Mouse (Mus musculus): Measurements from ENCODE around the gene Asic2. TPM values are rescaled to one million over a fixed set of nuclear protein-coding genes. Genes with fewer than 3 reads are reported as not detected.

The Asic2 gene
- 3.1 and 3.5 TPM in 2 replicates for polyA plus RNA-seq (2016; fragmentation: Nextera tagmentation; extraction: Ambion mirVana)

DNA sequence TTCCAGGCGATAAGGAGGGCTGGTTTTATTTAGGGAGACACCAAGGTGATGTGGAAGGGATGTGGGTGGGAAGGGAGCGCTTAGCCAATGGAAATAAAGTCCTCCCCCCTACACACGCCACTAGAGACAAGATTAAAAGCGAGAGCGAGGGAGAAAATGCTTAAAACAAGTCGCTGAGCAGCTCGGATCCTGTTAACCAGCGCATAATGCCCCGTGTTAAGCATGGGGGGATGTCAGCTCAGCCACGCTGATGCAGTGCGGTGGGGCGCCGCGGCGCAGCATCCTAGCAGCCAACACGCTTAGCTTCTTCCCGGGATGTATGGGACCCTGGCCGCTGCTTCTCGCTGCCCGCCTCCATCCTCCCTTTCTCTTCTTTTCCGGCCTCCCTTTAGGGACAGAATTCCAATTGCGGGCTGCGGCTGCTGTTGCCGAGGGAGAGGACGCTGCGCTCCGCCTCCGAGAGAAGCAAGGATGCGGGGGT lies at the start of gene Asic2:
Asic2 (minus strand) TSS at position 57 of the 481 bp plus-strand sequence.
- no peaks in the 10 kb centered on the region for H3K9me3 ChIP-seq
- WGBS: 2% methylated on average over 29 of the region's 29 CpGs
- H3K27me3 ChIP-seq: peaks cover 46% of the 10 kb centered on the region
- H3K36me3 ChIP-seq: no peaks in the 10 kb centered on the region
- H3K9ac ChIP-seq (replicated peaks): peak within 1 kb of the TSS; percentile 62
- peak within 1 kb of the TSS; percentile 38 for H3K4me3 ChIP-seq
- peak within 1 kb of the TSS; percentile 60 for H3K4me2 ChIP-seq (replicated peaks)
- H3K27ac ChIP-seq (replicated peaks): 0 out of 2 replicates have a peak within 1 kb of the TSS, but pooled peaks have one; percentile 30
- H3K4me1 ChIP-seq: peaks cover 42% of the 10 kb centered on the region
- ATAC-seq (ENCODE audit: low FRiP score, low read depth): no peak

GRCm38 (mm10) chr11:82016181-82016780 lies 48.0 kb upstream of the Asic2 start:
- ATAC-seq (ENCODE audit: low FRiP score, low read depth): no peak
- Histone ChIP-seq H3K36me3 (no peaks in the 10 kb centered on the region), H3K27ac (replicated peaks) (no peak overlapping the region), H3K4me1 (no peaks in the 10 kb centered on the region; the same call in 1 of the 2 replicates), H3K27me3 (no peaks in the 10 kb centered on the region), H3K9ac (replicated peaks) (no peak overlapping the region), H3K4me3 (no peak overlapping the region), H3K4me2 (replicated peaks) (no peak overlapping the region), H3K9me3 (no peaks in the 10 kb centered on the region)
- 86% methylated on average over 3 of the region's 3 CpGs for WGBS

DNA sequence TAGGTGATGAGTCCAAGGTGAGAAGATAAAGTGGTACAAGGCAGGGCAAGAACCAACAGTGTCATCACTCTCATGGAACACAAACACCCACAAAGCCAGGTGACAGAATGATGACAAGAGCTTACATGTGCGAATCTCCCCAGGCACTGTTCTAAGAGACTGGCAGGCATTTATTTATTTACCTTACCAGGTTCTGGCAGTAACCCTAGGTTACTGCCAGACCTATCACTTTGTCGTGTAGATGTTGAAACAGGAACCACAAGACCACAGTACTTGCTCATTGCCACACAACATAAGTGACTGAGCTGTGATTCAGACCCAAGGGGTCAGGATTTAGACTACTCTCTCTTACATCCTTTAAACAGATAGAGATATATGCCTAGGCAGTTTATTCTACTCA lies 46.8 kb upstream of the Asic2 start:
- no peaks in the 10 kb centered on the region for H3K36me3 ChIP-seq
- no peak for ATAC-seq (ENCODE audit: low FRiP score, low read depth)
- H3K27ac ChIP-seq (replicated peaks): no peak overlapping the region
- WGBS: 76% methylated on average over 2 of the region's 2 CpGs
- H3K9me3 ChIP-seq: no peaks in the 10 kb centered on the region
- H3K4me2 ChIP-seq (replicated peaks): no peak overlapping the region
- no peak overlapping the region for H3K9ac ChIP-seq (replicated peaks)
- no peaks in the 10 kb centered on the region for H3K27me3 ChIP-seq
- no peak overlapping the region for H3K4me3 ChIP-seq
- H3K4me1 ChIP-seq: no peaks in the 10 kb centered on the region

GRCm38 (mm10) chr11:82013756-82014155 lies 45.5 kb upstream of the Asic2 start:
- no peak overlapping the region for H3K9ac ChIP-seq (replicated peaks)
- no peaks in the 10 kb centered on the region for H3K36me3 ChIP-seq
- no peaks in the 10 kb centered on the region for H3K27me3 ChIP-seq
- no peak overlapping the region for H3K27ac ChIP-seq (replicated peaks)
- H3K4me1 ChIP-seq: no peaks in the 10 kb centered on the region
- no peaks in the 10 kb centered on the region for H3K9me3 ChIP-seq
- ATAC-seq (ENCODE audit: low FRiP score, low read depth): no peak
- no peak overlapping the region for H3K4me3 ChIP-seq
- H3K4me2 ChIP-seq (replicated peaks): no peak overlapping the region
- 77% methylated on average over 1 of the region's 1 CpGs for WGBS

GRCm38 (mm10) chr11:82011411-82012193 lies 43.3 kb upstream of the Asic2 start:
- Histone ChIP-seq H3K9me3 (no peaks in the 10 kb centered on the region), H3K4me1 (no peaks in the 10 kb centered on the region), H3K9ac (replicated peaks) (no peak overlapping the region), H3K4me3 (no peak overlapping the region), H3K36me3 (no peaks in the 10 kb centered on the region), H3K4me2 (replicated peaks) (no peak overlapping the region), H3K27ac (replicated peaks) (no peak overlapping the region), H3K27me3 (no peaks in the 10 kb centered on the region)
- ATAC-seq (ENCODE audit: low FRiP score, low read depth): no peak
- 70% methylated on average over 8 of the region's 8 CpGs for WGBS

- no peak overlapping the region for H3K4me3 ChIP-seq
- WGBS: 88% methylated on average over 3 of the region's 3 CpGs
- H3K36me3 ChIP-seq: no peaks in the 10 kb centered on the region
- no peak overlapping the region for H3K27ac ChIP-seq (replicated peaks)
- no peak overlapping the region for H3K9ac ChIP-seq (replicated peaks)
- ATAC-seq (ENCODE audit: low FRiP score, low read depth): no peak
- no peaks in the 10 kb centered on the region for H3K9me3 ChIP-seq
- no peaks in the 10 kb centered on the region for H3K27me3 ChIP-seq
- no peak overlapping the region for H3K4me2 ChIP-seq (replicated peaks)
- H3K4me1 ChIP-seq: no peaks in the 10 kb centered on the region
Measured at GRCm38 (mm10) chr11:82010115-82010514, 41.9 kb upstream of the Asic2 start.

GRCm38 (mm10) chr11:82006796-82007423 lies 38.7 kb upstream of the Asic2 start:
- 71% methylated on average over 12 of the region's 12 CpGs for WGBS
- no peak overlapping the region for H3K27ac ChIP-seq (replicated peaks)
- no peak overlapping the region for H3K9ac ChIP-seq (replicated peaks)
- no peak overlapping the region for H3K4me2 ChIP-seq (replicated peaks)
- H3K4me1 ChIP-seq: no peaks in the 10 kb centered on the region
- H3K36me3 ChIP-seq: no peaks in the 10 kb centered on the region
- H3K27me3 ChIP-seq: no peaks in the 10 kb centered on the region
- H3K9me3 ChIP-seq: no peaks in the 10 kb centered on the region
- no peak for ATAC-seq (ENCODE audit: low FRiP score, low read depth)
- no peak overlapping the region for H3K4me3 ChIP-seq

GRCm38 (mm10) chr11:82004810-82005209 lies 36.6 kb upstream of the Asic2 start:
- H3K27ac ChIP-seq (replicated peaks): no peak overlapping the region
- WGBS: 79% methylated on average over 2 of the region's 2 CpGs
- ATAC-seq (ENCODE audit: low FRiP score, low read depth): no peak
- H3K9me3 ChIP-seq: no peaks in the 10 kb centered on the region
- H3K4me1 ChIP-seq: no peaks in the 10 kb centered on the region
- H3K4me2 ChIP-seq (replicated peaks): no peak overlapping the region
- H3K27me3 ChIP-seq: no peaks in the 10 kb centered on the region
- H3K36me3 ChIP-seq: no peaks in the 10 kb centered on the region
- no peak overlapping the region for H3K9ac ChIP-seq (replicated peaks)
- H3K4me3 ChIP-seq: no peak overlapping the region

GRCm38 (mm10) chr11:82000581-82000980 lies 32.3 kb upstream of the Asic2 start:
- WGBS: 62% methylated on average over 5 of the region's 5 CpGs
- Histone ChIP-seq H3K27ac (replicated peaks) (no peak overlapping the region), H3K27me3 (no peaks in the 10 kb centered on the region), H3K36me3 (no peaks in the 10 kb centered on the region), H3K4me1 (no peaks in the 10 kb centered on the region), H3K4me3 (no peak overlapping the region), H3K4me2 (replicated peaks) (no peak overlapping the region), H3K9ac (replicated peaks) (no peak overlapping the region), H3K9me3 (no peaks in the 10 kb centered on the region)
- ATAC-seq (ENCODE audit: low FRiP score, low read depth): no peak

- Histone ChIP-seq H3K9ac (replicated peaks) (no peak overlapping the region), H3K9me3 (no peaks in the 10 kb centered on the region), H3K4me3 (no peak overlapping the region), H3K27ac (replicated peaks) (no peak overlapping the region), H3K4me1 (no peaks in the 10 kb centered on the region), H3K4me2 (replicated peaks) (no peak overlapping the region), H3K36me3 (no peaks in the 10 kb centered on the region), H3K27me3 (no peaks in the 10 kb centered on the region)
- ATAC-seq (ENCODE audit: low FRiP score, low read depth): no peak
- WGBS: 77% methylated on average over 4 of the region's 4 CpGs
Measured at GRCm38 (mm10) chr11:81999469-81999868, 31.2 kb upstream of the Asic2 start.

DNA sequence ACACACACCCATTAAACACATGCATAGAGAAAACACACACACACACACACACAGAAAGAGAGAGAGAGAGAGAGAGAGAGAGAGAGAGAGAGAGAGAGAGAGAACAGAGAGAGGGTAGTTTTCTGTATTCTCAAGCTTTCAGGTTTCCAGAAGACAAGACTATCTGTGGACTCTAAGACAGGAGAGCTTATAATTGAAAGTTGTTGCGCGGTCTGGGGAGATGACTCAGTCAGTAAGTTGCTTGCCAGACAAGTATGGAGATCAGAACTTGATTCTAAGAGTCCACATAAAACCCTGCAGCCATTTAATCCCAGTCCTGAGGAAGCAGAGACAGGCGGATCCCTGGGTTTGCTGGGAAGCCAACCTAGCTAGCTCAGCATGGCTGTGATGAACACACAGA lies 30.4 kb upstream of the Asic2 start:
- WGBS: 99% methylated on average over 3 of the region's 3 CpGs
- Histone ChIP-seq H3K4me2 (replicated peaks) (no peak overlapping the region), H3K27ac (replicated peaks) (no peak overlapping the region), H3K4me1 (no peaks in the 10 kb centered on the region), H3K36me3 (no peaks in the 10 kb centered on the region), H3K9ac (replicated peaks) (no peak overlapping the region), H3K9me3 (no peaks in the 10 kb centered on the region), H3K27me3 (no peaks in the 10 kb centered on the region), H3K4me3 (no peak overlapping the region)
- no peak for ATAC-seq (ENCODE audit: low FRiP score, low read depth)

- ATAC-seq (ENCODE audit: low FRiP score, low read depth): no peak
- H3K27me3 ChIP-seq: no peaks in the 10 kb centered on the region
- no peak overlapping the region for H3K4me3 ChIP-seq
- no peaks in the 10 kb centered on the region for H3K9me3 ChIP-seq
- H3K36me3 ChIP-seq: no peaks in the 10 kb centered on the region
- H3K9ac ChIP-seq (replicated peaks): no peak overlapping the region
- 82% methylated on average over 5 of the region's 5 CpGs for WGBS
- no peaks in the 10 kb centered on the region for H3K4me1 ChIP-seq
- no peak overlapping the region for H3K27ac ChIP-seq (replicated peaks)
- H3K4me2 ChIP-seq (replicated peaks): no peak overlapping the region
Measured at GRCm38 (mm10) chr11:81997085-81997484, 28.8 kb upstream of the Asic2 start.
